Mouse (Mus musculus): ENCODE data around the gene Crispld2. TPM values are rescaled to one million over a fixed set of nuclear protein-coding genes. Genes with fewer than 3 reads are reported as not detected.

The Crispld2 gene
- polyA plus RNA-seq, 1 experiment from 2014 or later, result 0.36 TPM

DNA sequence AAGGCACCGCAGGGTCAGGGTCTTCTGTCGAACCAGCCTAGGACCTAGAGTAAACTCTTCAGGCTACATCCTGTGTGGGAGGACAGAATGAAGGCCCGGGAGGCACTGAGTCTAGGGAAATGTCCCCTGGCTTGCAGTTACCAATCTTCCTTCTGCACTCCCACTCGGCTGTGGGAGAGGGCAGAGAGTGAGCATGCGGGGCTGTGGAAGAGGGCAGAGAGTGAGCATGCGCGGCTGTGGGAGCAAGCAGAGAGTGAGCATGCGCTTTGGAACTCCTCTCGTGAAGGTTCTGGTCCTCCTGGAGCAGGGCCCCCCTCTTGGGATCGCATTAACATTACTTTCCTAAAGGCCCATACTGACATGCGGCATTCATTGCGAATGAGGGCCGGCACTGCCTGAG lies 25.1 kb downstream of the Crispld2 start:
- Histone ChIP-seq H3K9me3 (ENCODE audit: control insufficient read depth, low read length) (no peaks in the 10 kb centered on the region), H3K9ac (replicated peaks; ENCODE audit: low read depth, low read length) (no peak overlapping the region), H3K4me1 (ENCODE audit: control insufficient read depth, insufficient read depth, low read length) (no peaks in the 10 kb centered on the region), H3K36me3 (ENCODE audit: control insufficient read depth, insufficient read depth, low read length) (no peaks in the 10 kb centered on the region), H3K4me3 (ENCODE audit: low read depth, low read length) (no peak overlapping the region), H3K4me2 (ENCODE audit: low read depth, low read length) (no peak overlapping the region), H3K27me3 (ENCODE audit: control insufficient read depth, insufficient read depth, low read length) (no peaks in the 10 kb centered on the region), H3K27ac (ENCODE audit: low read depth, low read length) (no peak overlapping the region)
- 93% methylated on average over 13 of the region's 13 CpGs for WGBS
- no peak for ATAC-seq (ENCODE audit: low read depth)

DNA sequence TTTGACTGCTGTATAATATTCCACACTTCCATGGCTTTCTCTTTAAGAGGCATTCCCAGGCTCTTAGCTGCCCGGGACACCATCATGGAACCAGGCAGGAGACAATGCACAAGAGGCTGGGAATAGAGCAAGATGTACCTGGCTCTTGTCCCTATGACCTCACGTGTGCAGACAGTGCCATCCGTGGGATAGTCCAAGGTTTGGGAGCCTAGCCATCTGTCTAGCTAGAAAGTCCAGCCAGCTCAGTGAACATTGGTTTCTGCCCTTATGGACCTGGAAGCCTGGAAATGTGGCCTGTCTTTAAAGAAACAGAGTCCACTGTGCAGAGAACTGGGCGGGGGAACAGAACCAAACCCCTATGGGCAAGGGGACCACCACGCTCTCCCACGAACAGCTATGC lies 25.5 kb downstream of the Crispld2 start:
- H3K36me3 ChIP-seq (ENCODE audit: control insufficient read depth, insufficient read depth, low read length), result no peaks in the 10 kb centered on the region
- no peaks in the 10 kb centered on the region for H3K9me3 ChIP-seq (ENCODE audit: control insufficient read depth, low read length)
- H3K4me1 ChIP-seq (ENCODE audit: control insufficient read depth, insufficient read depth, low read length), result no peaks in the 10 kb centered on the region
- WGBS, result 99% methylated on average over 6 of the region's 6 CpGs
- no peaks in the 10 kb centered on the region for H3K27me3 ChIP-seq (ENCODE audit: control insufficient read depth, insufficient read depth, low read length)
- H3K4me2 ChIP-seq (ENCODE audit: low read depth, low read length), result no peak overlapping the region
- no peak overlapping the region for H3K27ac ChIP-seq (ENCODE audit: low read depth, low read length)
- H3K4me3 ChIP-seq (ENCODE audit: low read depth, low read length), result no peak overlapping the region
- no peak overlapping the region for H3K9ac ChIP-seq (replicated peaks; ENCODE audit: low read depth, low read length)
- no peak for ATAC-seq (ENCODE audit: low read depth)

DNA sequence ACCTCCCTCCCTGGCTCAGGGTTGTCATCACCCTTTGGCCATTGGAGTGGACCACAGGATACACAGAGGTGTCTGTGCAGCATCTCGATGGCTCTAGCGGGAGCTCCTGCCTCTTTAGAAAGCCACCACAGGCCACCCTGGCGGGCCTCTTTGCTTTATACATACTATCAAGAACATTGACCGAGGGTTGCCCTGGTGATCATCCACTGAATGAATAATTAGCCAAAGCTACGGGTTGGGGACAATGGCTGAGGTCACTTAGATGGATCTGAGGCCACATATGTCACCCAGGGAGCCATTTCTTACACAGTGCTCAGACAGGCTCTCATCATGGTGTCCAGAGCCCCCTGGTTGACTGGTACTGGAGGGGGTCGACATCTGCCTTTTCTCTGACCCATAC lies 26.1 kb downstream of the Crispld2 start:
- Histone ChIP-seq H3K9ac (replicated peaks; ENCODE audit: low read depth, low read length) (no peak overlapping the region), H3K4me2 (ENCODE audit: low read depth, low read length) (no peak overlapping the region), H3K27me3 (ENCODE audit: control insufficient read depth, insufficient read depth, low read length) (no peaks in the 10 kb centered on the region), H3K9me3 (ENCODE audit: control insufficient read depth, low read length) (no peaks in the 10 kb centered on the region), H3K4me3 (ENCODE audit: low read depth, low read length) (no peak overlapping the region), H3K27ac (ENCODE audit: low read depth, low read length) (no peak overlapping the region), H3K36me3 (ENCODE audit: control insufficient read depth, insufficient read depth, low read length) (no peaks in the 10 kb centered on the region), H3K4me1 (ENCODE audit: control insufficient read depth, insufficient read depth, low read length) (no peaks in the 10 kb centered on the region)
- no peak for ATAC-seq (ENCODE audit: low read depth)
- WGBS, result 37% methylated on average over 6 of the region's 6 CpGs

DNA sequence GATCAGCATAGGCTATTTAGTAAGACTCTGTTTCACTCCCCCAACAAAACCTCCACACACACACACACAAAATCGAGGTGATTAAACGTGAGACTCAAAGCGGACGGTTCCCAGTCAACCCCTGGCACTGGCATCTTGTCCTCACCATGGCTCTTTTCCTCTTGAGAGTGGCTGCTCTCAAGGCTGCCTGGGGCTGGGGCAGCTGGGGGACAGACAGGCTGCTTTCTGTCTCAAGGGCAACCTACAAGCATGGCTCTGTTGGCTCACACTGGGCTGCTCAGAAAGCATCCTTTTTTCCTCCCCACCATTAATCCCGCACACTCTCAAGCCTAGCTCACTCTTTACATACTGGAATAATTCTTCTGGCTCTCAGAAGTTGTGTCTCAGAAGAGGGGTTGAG lies 27.1 kb downstream of the Crispld2 start:
- Histone ChIP-seq H3K4me2 (ENCODE audit: low read depth, low read length) (no peak overlapping the region), H3K36me3 (ENCODE audit: control insufficient read depth, insufficient read depth, low read length) (no peaks in the 10 kb centered on the region), H3K4me3 (ENCODE audit: low read depth, low read length) (no peak overlapping the region), H3K9me3 (ENCODE audit: control insufficient read depth, low read length) (no peaks in the 10 kb centered on the region), H3K27ac (ENCODE audit: low read depth, low read length) (no peak overlapping the region), H3K27me3 (ENCODE audit: control insufficient read depth, insufficient read depth, low read length) (no peaks in the 10 kb centered on the region), H3K4me1 (ENCODE audit: control insufficient read depth, insufficient read depth, low read length) (no peaks in the 10 kb centered on the region), H3K9ac (replicated peaks; ENCODE audit: low read depth, low read length) (no peak overlapping the region)
- no peak for ATAC-seq (ENCODE audit: low read depth)
- 67% methylated on average over 5 of the region's 5 CpGs for WGBS

DNA sequence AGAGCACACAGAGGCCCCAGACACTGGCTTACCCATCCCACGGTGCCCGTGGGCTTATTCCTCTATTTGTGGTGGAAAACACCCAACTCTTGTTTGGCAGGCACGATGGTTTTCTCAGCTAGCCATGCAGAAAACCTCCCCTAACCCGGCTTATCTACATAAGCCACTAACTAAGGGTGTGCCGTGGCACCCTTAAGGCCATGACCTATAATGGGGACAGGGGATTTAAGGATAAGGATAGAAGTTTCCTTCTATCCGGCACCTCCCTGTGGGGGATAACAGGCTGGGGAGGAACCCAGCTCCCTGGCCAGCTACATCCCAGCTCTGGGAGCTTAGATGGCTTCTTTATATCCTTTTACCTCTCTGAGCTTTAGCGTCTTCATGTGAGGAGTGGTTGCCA lies 28.1 kb downstream of the Crispld2 start:
- no peak overlapping the region for H3K4me2 ChIP-seq (ENCODE audit: low read depth, low read length)
- no peaks in the 10 kb centered on the region for H3K36me3 ChIP-seq (ENCODE audit: control insufficient read depth, insufficient read depth, low read length)
- no peak for ATAC-seq (ENCODE audit: low read depth)
- H3K9ac ChIP-seq (replicated peaks; ENCODE audit: low read depth, low read length), result no peak overlapping the region
- no peak overlapping the region for H3K27ac ChIP-seq (ENCODE audit: low read depth, low read length)
- no peak overlapping the region for H3K4me3 ChIP-seq (ENCODE audit: low read depth, low read length)
- H3K27me3 ChIP-seq (ENCODE audit: control insufficient read depth, insufficient read depth, low read length), result no peaks in the 10 kb centered on the region
- WGBS, result 72% methylated on average over 7 of the region's 7 CpGs
- no peaks in the 10 kb centered on the region for H3K4me1 ChIP-seq (ENCODE audit: control insufficient read depth, insufficient read depth, low read length)
- H3K9me3 ChIP-seq (ENCODE audit: control insufficient read depth, low read length), result no peaks in the 10 kb centered on the region

DNA sequence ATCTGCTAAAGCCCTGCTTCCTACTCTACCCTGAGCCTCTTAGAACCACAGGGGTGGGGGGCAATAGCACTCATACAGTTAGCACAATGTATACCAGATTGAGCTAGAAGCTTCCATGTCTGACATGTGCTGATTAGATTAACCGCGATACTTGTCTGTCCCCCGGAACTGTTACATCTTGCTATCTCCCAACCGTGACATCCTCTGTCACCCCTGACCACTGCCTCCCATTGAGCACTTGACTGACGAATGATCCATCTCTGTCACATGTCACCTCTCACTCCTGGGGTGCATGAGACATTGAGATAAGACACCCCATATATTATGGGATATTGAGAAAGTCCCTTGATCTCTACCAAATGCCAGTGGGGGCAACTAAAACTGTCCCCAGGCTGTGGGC lies 34.0 kb downstream of the Crispld2 start:
- WGBS, result 88% methylated on average over 5 of the region's 5 CpGs
- Histone ChIP-seq H3K4me3 (ENCODE audit: low read depth, low read length) (no peak overlapping the region), H3K36me3 (ENCODE audit: control insufficient read depth, insufficient read depth, low read length) (no peaks in the 10 kb centered on the region), H3K9ac (replicated peaks; ENCODE audit: low read depth, low read length) (no peak overlapping the region), H3K4me1 (ENCODE audit: control insufficient read depth, insufficient read depth, low read length) (no peaks in the 10 kb centered on the region), H3K4me2 (ENCODE audit: low read depth, low read length) (no peak overlapping the region), H3K27ac (ENCODE audit: low read depth, low read length) (no peak overlapping the region), H3K27me3 (ENCODE audit: control insufficient read depth, insufficient read depth, low read length) (no peaks in the 10 kb centered on the region), H3K9me3 (ENCODE audit: control insufficient read depth, low read length) (no peaks in the 10 kb centered on the region)
- ATAC-seq (ENCODE audit: low read depth), result no peak

DNA sequence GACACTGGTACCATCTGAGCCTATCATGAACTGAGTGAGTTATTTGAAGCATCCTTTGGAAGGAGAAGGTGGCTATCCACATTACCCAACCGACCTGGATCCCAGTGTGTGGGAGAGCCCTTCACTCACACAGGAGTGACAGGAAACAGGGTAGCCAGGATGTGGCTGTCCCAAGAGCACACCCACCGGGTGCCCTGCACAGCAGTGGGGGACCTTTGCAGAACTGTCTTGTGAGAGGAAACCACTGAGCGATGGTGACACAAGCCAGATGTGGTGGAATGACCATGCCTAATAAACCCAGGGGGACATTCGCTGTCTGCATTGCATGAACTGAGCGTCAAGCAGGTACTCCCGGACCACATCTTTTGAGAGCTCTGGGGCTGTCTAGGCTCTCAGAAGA lies 34.8 kb downstream of the Crispld2 start:
- Histone ChIP-seq H3K4me2 (ENCODE audit: low read depth, low read length) (no peak overlapping the region), H3K4me1 (ENCODE audit: control insufficient read depth, insufficient read depth, low read length) (no peaks in the 10 kb centered on the region), H3K4me3 (ENCODE audit: low read depth, low read length) (no peak overlapping the region), H3K9ac (replicated peaks; ENCODE audit: low read depth, low read length) (no peak overlapping the region), H3K36me3 (ENCODE audit: control insufficient read depth, insufficient read depth, low read length) (no peaks in the 10 kb centered on the region), H3K27ac (ENCODE audit: low read depth, low read length) (no peak overlapping the region), H3K27me3 (ENCODE audit: control insufficient read depth, insufficient read depth, low read length) (no peaks in the 10 kb centered on the region), H3K9me3 (ENCODE audit: control insufficient read depth, low read length) (no peaks in the 10 kb centered on the region)
- 81% methylated on average over 6 of the region's 6 CpGs for WGBS
- no peak for ATAC-seq (ENCODE audit: low read depth)

DNA sequence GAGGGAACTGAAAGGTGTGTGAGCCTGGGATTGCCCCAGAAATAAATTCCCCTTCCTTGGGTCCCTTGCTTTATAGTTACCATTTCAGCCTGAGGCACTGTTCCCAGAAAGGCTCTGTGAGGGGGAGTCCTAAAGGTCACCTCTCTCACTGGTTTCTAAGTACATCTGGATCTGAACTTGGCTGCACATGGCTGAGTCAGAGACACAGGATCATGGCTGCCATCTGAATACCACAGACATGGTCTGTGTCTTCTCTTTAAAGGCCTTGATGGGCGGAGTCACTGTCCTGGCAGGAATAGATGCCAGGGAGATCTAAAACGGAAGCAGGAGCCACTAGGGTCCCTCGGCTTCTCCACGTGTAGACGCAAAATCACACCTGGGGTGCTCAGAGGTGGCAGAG lies 38.2 kb downstream of the Crispld2 start:
- Histone ChIP-seq H3K36me3 (ENCODE audit: control insufficient read depth, insufficient read depth, low read length) (no peaks in the 10 kb centered on the region), H3K9me3 (ENCODE audit: control insufficient read depth, low read length) (no peaks in the 10 kb centered on the region), H3K4me2 (ENCODE audit: low read depth, low read length) (no peak overlapping the region), H3K4me3 (ENCODE audit: low read depth, low read length) (no peak overlapping the region), H3K27ac (ENCODE audit: low read depth, low read length) (no peak overlapping the region), H3K4me1 (ENCODE audit: control insufficient read depth, insufficient read depth, low read length) (no peaks in the 10 kb centered on the region), H3K27me3 (ENCODE audit: control insufficient read depth, insufficient read depth, low read length) (no peaks in the 10 kb centered on the region), H3K9ac (replicated peaks; ENCODE audit: low read depth, low read length) (no peak overlapping the region)
- 84% methylated on average over 5 of the region's 5 CpGs for WGBS
- no peak for ATAC-seq (ENCODE audit: low read depth)

DNA sequence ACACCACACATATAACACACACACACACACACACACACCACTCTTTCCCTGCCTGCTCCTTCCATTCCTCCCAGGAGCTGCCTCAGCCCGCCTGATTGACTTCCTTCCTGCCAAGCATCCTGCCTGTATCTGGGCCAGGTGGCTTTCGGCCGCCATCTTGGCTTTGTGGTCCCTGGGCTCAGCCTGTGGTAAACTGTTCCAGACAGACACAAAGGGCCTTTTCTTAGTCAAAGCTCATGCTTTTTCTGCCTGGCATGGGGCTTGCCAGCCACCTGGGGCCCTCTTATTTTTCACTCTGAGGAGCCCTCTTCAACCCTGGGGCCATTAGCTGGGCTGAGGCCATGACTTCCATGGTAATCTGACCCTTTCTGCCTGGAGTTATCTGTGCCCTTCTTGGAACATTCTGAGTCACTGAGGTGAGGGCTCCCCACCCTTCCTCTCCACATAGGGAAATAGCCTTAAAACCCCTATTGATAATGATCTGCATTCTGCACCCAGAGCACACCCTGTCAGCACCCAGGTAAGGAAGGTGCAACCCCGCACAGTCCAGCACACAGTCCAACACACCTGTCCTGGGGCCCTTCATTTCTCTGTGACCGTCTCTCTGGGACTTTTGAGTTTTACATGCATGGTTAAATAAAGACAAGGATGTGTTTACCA lies 40.4 kb downstream of the Crispld2 start:
- Histone ChIP-seq H3K9ac (replicated peaks; ENCODE audit: low read depth, low read length) (no peak overlapping the region), H3K36me3 (ENCODE audit: control insufficient read depth, insufficient read depth, low read length) (no peaks in the 10 kb centered on the region), H3K27me3 (ENCODE audit: control insufficient read depth, insufficient read depth, low read length) (no peaks in the 10 kb centered on the region), H3K4me2 (ENCODE audit: low read depth, low read length) (no peak overlapping the region), H3K9me3 (ENCODE audit: control insufficient read depth, low read length) (no peaks in the 10 kb centered on the region), H3K4me1 (ENCODE audit: control insufficient read depth, insufficient read depth, low read length) (no peaks in the 10 kb centered on the region), H3K27ac (ENCODE audit: low read depth, low read length) (no peak overlapping the region), H3K4me3 (ENCODE audit: low read depth, low read length) (no peak overlapping the region)
- 83% methylated on average over 5 of the region's 5 CpGs for WGBS
- ATAC-seq (ENCODE audit: low read depth), result no peak
